Mouse (Mus musculus): ENCODE data around the gene Prrc2a.
"Not testable (repeated sequence)": the region's sequence is repeated elsewhere in the genome, so short reads cannot be mapped to it uniquely, and the experiment has no call there.

The Prrc2a gene

GRCm38 (mm10) chr17:35134801-35135590 is 29.7 kb downstream of the Prrc2a start, which contains the start of gene Bag6:
Gene Bag6, plus strand, starts transcription at chr17:35135178.
- DNase-seq (ENCODE audit: low spot score in 2 of 2): peak; percentile 89 to 92

GRCm38 (mm10) chr17:35133517-35133916 is 31.2 kb downstream of the Prrc2a start:
- DNase-seq (ENCODE audit: low spot score in 2 of 2): no peak

- DNase-seq (ENCODE audit: low spot score in 2 of 2): no peak
These were observed 32.5 kb downstream of the Prrc2a start for GRCm38 (mm10) chr17:35132174-35132560.

- no peak for DNase-seq (ENCODE audit: low spot score in 2 of 2)
These were observed 33.1 kb downstream of the Prrc2a start, which contains the start of gene Apom for GRCm38 (mm10) chr17:35131500-35132173. Gene Apom, minus strand, starts transcription at chr17:35132050.

- DNase-seq (ENCODE audit: low spot score in 2 of 2): no peak
These were observed 33.7 kb downstream of the Prrc2a start for GRCm38 (mm10) chr17:35131038-35131437.

GRCm38 (mm10) chr17:35128996-35129395 is 35.7 kb downstream of the Prrc2a start:
- no peak for DNase-seq (ENCODE audit: low spot score in 2 of 2)

- no peak for DNase-seq (ENCODE audit: low spot score in 2 of 2)
These were observed 37.7 kb downstream of the Prrc2a start for GRCm38 (mm10) chr17:35127017-35127416.

GRCm38 (mm10) chr17:35126206-35126611 is 38.5 kb downstream of the Prrc2a start, which contains the start of gene D17H6S53E:
Gene D17H6S53E, plus strand, starts transcription at chr17:35126373.
- peak; percentile 79 to 81 for DNase-seq (ENCODE audit: low spot score in 2 of 2)

- no peak for DNase-seq (ENCODE audit: low spot score in 2 of 2)
These were observed 39.1 kb downstream of the Prrc2a start for GRCm38 (mm10) chr17:35125578-35125977.

- DNase-seq (ENCODE audit: low spot score in 2 of 2): no peak
These were observed 39.6 kb downstream of the Prrc2a start for GRCm38 (mm10) chr17:35125081-35125480.

GRCm38 (mm10) chr17:35124261-35124896 is 40.3 kb downstream of the Prrc2a start:
- DNase-seq (ENCODE audit: low spot score in 2 of 2): not testable (repeated sequence)

- not testable (repeated sequence) for DNase-seq (ENCODE audit: low spot score in 2 of 2)
These were observed 41.4 kb downstream of the Prrc2a start for GRCm38 (mm10) chr17:35123287-35123686.

GRCm38 (mm10) chr17:35121871-35122303 is 42.8 kb downstream of the Prrc2a start, which contains the start of gene Csnk2b:
Gene Csnk2b, minus strand, starts transcription at chr17:35122053.
- peak in 1 of 2 experiments; percentile 56 for DNase-seq (ENCODE audit: low spot score in 2 of 2)

- DNase-seq (ENCODE audit: low spot score in 2 of 2): peak; percentile 99
These were observed 43.4 kb downstream of the Prrc2a start, which contains the start of gene Gpank1 for GRCm38 (mm10) chr17:35121143-35121799. Gene Gpank1, plus strand, starts transcription at chr17:35121455.

GRCm38 (mm10) chr17:35120745-35121142 is 44.0 kb downstream of the Prrc2a start:
- no peak for DNase-seq (ENCODE audit: low spot score in 2 of 2)

- DNase-seq (ENCODE audit: low spot score in 2 of 2): peak; percentile 34 to 45
These were observed 49.4 kb downstream of the Prrc2a start, which contains the start of gene Ly6g5b for GRCm38 (mm10) chr17:35115046-35116019. Gene Ly6g5b, minus strand, starts transcription at chr17:35115428.

- DNase-seq (ENCODE audit: low spot score in 2 of 2): no peak
These were observed 52.9 kb downstream of the Prrc2a start for GRCm38 (mm10) chr17:35111774-35112173.

GRCm38 (mm10) chr17:35108097-35108496 is 56.6 kb downstream of the Prrc2a start, which contains the start of gene Ly6g5c:
Gene Ly6g5c, plus strand, starts transcription at chr17:35108279.
- DNase-seq (ENCODE audit: low spot score in 2 of 2): no peak

GRCm38 (mm10) chr17:35106522-35106921 is 58.2 kb downstream of the Prrc2a start:
- DNase-seq (ENCODE audit: low spot score in 2 of 2): no peak
